Mouse (Mus musculus): ENCODE measurements at regions not wholly inside any gene's neighbourhood (a gene's known extent, or its start where the extent isn't known, plus 50 kb on each side); places are given as distances from the start of the nearest gene placed in this dataset.

- DNase-seq = no peak
Measured at GRCm38 (mm10) chr14:116586742-116587141, 338.4 kb upstream of the Gpc6 start.

- no peak for DNase-seq
Measured at GRCm38 (mm10) chr14:116589529-116589928, 335.6 kb upstream of the Gpc6 start.

- no peak for DNase-seq
Measured at GRCm38 (mm10) chr14:116590111-116590510, 335.0 kb upstream of the Gpc6 start.

GRCm38 (mm10) chr14:116608130-116608529, 317.0 kb upstream of the Gpc6 start:
- no peak for DNase-seq

GRCm38 (mm10) chr14:116611210-116611609, 313.9 kb upstream of the Gpc6 start:
- no peak for DNase-seq

- peak in 1 of 2 experiments; percentile 49 for DNase-seq
Measured at GRCm38 (mm10) chr14:116632181-116632580, 292.9 kb upstream of the Gpc6 start.

- no peak for DNase-seq
Measured at GRCm38 (mm10) chr14:116642091-116642490, 283.0 kb upstream of the Gpc6 start.

- no peak for DNase-seq
Measured at GRCm38 (mm10) chr14:116651897-116652296, 273.2 kb upstream of the Gpc6 start.

- DNase-seq = no peak
Measured at GRCm38 (mm10) chr14:116683909-116684308, 241.2 kb upstream of the Gpc6 start.

- no peak for DNase-seq
Measured at GRCm38 (mm10) chr14:116697675-116698074, 227.4 kb upstream of the Gpc6 start.

- DNase-seq = no peak
Measured at GRCm38 (mm10) chr14:116698437-116698836, 226.7 kb upstream of the Gpc6 start.

- peak in 1 of 2 experiments; percentile 3 for DNase-seq
Measured at GRCm38 (mm10) chr14:116734596-116734995, 190.5 kb upstream of the Gpc6 start.

GRCm38 (mm10) chr14:116754438-116755157, 170.5 kb upstream of the Gpc6 start:
- DNase-seq = no peak

GRCm38 (mm10) chr14:116761429-116761828, 163.7 kb upstream of the Gpc6 start:
- DNase-seq = no peak

GRCm38 (mm10) chr14:116771120-116771519, 154.0 kb upstream of the Gpc6 start:
- DNase-seq = peak in 1 of 2 experiments; percentile 22

- DNase-seq = no peak
Measured at GRCm38 (mm10) chr14:116771671-116772070, 153.4 kb upstream of the Gpc6 start.

- no peak for DNase-seq
Measured at GRCm38 (mm10) chr14:116779661-116780060, 145.5 kb upstream of the Gpc6 start.

- DNase-seq = no peak
Measured at GRCm38 (mm10) chr14:116783840-116784239, 141.3 kb upstream of the Gpc6 start.

GRCm38 (mm10) chr14:116806504-116806903, 118.6 kb upstream of the Gpc6 start:
- DNase-seq = no peak

GRCm38 (mm10) chr14:116808581-116808980, 116.5 kb upstream of the Gpc6 start:
- DNase-seq = no peak

GRCm38 (mm10) chr14:116810661-116811345, 114.3 kb upstream of the Gpc6 start:
- DNase-seq = no peak

- no peak for DNase-seq
Measured at GRCm38 (mm10) chr14:116837235-116837634, 87.9 kb upstream of the Gpc6 start.

- no peak for DNase-seq
Measured at GRCm38 (mm10) chr14:116869437-116869836, 55.7 kb upstream of the Gpc6 start.

- no peak for DNase-seq
Measured at GRCm38 (mm10) chr14:116869996-116870395, 55.1 kb upstream of the Gpc6 start.
